Mouse (Mus musculus) cerebellum, adult 2 months (tissue): ENCODE results near the gene Pgf.

Experiments
- CTCF ChIP-seq: fragments of 200-500 bp; IDR thresholded peaks from 2 replicates; pipeline ENCODE4 v1.5.1; 2011; ENCODE audit warnings: low read depth, mild to moderate bottlenecking, control low read depth, low read length, moderate library complexity, borderline replicate concordance; ENCODE audit not compliant: insufficient read depth
- POLR2A ChIP-seq: fragments of 200-500 bp; IDR thresholded peaks from 2 replicates; pipeline ENCODE4 v1.6.1; 2011; ENCODE audit warnings: low read length, control low read depth, borderline replicate concordance; ENCODE audit not compliant: insufficient read depth

DNA sequence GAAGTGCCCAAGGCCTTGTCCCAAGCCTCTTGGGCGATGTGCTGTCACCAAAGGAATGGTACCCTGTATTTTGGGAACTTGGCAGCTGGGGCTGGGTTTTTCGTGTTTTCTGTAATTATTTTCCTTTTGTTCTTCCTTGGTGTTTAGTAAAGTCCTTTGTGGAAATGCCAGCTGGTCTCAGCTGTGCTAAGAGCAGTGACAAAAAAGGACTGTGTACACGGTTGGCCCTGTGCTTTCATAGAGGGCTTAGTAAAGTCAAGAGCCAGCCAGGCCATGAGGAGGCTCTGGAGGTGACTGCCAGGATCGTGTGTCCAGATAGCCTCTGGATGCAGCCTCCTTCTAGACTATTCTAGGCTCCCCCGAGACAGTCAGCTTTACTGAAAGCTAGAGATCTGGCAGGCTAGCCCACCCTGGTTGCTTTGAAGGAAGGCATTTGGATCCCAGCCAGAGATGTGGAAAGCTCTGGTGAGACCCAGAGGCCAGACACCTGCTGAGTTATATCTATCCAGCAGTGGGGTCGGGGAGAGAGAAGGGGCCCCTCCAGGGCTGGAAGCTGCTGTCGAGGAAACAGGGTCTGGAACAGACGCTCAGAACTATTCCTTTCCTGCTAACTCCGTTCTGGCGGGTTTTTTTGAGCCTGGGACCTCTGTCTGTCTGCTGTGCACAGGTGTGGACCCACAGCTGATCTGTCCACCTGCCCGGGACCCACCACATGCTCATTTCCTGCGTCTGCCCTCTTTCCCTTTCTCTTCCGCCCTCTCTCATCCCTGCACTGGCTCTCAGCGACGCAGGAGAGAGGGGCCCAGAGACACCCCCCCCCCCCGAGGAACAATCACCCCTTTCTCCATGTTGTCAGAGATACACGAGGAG, 4.1 kb upstream of the Pgf start:
- TF ChIP-seq CTCF (no peak), POLR2A (no peak)
